Mouse (Mus musculus) c-Kit-positive CD71-negative TER-119-negative erythroid progenitor cells, embryonic 14.5 days (primary cell): ENCODE results near the gene Tex264.

Source experiments
- DNase-seq: peaks from one replicate; pipeline ENCODE4 v3.0.0-alpha.2; 2013; ENCODE audit warnings: low read depth

Gene Tex264

DNA sequence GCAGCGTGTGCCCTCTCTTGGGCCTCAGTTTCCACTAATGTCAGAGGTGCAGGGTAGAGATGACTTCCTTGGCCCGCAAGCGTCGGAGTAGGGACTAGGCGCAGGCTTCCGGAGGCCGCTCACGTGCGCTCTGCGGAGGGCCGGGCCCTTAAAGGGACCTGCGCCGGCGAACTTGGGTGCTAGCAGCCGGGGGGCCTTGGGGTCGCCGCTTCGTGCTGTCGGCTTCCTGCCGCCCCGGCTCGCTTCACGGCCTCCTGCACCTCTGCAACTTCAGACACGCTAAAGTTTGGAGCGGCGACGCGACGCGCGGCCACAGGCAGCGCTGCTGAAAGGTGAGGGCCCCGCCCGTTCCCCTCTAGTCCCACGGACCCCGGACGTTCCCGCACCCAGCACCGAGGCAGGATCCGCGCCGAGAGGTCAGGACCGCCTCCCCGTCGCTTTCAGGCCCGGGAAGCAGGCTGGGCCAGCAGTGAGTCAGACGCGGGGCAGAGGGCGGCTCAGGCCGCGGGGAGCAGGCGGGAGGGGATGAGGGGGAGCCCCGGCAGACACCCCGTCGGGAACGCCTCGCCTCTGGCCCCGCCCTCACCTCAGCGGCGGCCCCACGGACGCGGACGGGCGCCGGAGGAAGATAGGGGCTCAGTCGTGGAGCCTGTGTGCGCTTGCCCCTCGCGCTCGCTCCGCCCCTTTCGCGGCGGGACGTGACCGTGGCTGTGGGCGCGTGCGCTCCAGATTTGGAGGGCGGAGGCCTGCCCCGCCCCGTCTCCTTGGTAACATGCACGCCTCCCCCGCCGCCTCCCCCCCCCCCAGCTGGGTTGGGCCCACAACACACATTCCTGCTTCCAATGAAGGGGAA lies at the start of gene Tex264:
Gene Tex264 (minus strand): TSS at position 679 of the 853 bp plus-strand sequence.
- peak; percentile 58 for DNase-seq

DNA sequence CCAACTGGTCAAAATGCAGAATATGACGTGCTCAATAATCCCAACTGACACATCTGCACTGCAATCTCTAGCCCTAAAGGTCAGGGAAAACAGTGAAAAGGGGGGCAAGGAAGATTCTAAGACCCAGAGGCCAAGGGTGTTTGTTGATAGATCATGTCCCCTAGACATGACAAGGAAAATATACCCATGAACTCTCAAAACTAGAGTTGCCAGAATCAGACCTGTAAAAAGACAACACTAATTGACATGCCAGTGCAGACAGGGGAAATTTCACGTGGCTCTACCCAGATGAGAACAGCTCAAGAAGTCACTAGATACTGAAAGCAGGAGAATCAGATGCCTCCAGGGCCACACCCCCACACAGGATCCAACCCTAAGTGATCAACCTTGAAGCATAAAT lies 48.0 kb upstream of the Tex264 start:
- DNase-seq, result no peak

DNA sequence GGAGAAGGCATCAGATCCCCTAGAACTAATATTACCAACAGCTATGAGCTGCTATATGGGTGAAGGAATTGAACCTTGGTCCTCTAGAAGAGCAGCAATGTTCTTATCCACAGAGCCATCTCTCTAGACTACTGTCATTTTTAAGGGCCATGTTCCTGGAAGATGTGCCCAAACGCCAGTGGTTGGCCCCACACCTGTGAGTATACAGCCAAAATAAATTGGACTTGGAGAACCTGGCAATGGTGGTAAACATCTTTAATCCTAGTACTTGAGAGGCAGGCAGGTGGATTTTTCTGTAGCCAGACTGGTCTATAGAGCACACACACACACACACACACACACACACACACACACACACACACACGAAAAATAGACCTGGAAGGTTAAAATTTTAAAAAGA lies 43.7 kb upstream of the Tex264 start:
- DNase-seq, result no peak

DNA sequence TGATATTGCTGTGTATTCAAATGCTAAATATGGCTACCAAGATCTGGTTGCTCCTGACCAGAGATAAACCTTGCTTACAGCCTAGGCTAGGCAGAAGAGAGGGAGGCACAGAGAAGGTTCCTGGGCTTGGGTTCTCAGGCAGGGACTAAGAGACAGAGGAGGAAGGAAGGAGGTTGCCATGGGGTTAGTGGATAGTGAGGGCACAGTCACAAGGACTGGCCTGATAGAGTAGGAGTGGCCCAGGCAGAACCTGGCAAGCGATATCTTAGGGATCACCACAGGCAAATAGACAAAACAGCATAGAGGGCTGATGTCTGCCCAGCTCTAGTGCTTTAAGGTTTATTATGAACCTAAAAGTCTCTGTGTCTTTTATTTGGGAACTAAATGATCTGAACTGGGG lies 41.2 kb upstream of the Tex264 start:
- DNase-seq, result no peak

DNA sequence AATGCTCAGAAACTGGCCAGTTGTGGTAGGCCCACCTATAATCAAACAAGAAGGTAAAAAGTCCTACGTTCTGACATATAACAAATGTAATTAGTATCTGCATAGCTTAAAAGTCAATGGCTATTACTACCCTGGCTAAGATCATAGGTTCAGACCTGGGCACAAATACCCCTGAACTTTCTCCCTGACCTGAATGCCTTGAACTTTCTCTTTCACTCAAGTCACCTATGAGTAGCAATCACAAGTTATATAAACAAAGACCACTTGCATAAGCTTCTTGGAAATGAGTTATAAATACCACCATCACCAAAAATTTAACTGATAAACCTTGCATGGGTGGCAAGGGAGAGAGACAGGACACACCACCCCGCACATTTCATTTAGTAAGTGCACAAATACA lies 39.7 kb upstream of the Tex264 start:
- DNase-seq, result no peak

DNA sequence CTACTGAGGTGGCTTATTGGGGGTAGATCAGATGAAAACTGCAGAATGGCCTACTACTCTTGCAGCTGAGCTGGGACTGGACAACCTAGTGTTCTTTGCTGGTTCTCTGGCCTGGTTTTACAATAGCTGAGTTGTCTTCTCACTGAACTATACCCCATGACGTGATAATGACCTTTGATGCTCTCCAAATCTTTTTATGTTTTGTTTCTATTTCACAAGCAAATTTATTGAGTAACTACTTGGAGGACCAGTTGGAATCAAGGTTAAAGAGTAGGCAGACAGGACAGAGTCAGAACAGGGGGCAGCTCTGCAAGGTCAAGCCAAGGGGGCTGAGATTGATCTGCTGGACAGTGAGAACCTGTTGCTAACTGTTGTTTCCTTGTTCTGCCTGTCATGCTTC lies 39.1 kb upstream of the Tex264 start:
- no peak for DNase-seq

DNA sequence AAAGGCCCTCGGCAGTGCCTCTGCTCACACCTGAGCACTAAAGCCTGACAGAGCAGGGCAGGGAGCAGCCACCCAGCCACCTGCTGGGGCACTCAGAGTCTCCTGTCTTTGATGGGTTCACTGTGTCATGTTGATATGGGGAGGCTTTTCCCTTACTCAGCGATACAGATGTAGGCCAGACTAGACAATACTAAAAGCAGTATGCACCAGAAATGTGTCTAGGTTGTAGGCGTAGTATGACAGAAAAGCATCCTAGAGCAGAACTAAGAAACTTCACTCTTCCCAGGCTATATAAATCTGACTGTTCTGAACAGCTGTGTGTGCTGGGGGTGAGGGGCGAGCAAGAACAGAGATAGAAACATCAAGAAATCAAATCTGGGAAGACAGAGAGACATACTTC lies 31.0 kb upstream of the Tex264 start:
- no peak for DNase-seq

DNA sequence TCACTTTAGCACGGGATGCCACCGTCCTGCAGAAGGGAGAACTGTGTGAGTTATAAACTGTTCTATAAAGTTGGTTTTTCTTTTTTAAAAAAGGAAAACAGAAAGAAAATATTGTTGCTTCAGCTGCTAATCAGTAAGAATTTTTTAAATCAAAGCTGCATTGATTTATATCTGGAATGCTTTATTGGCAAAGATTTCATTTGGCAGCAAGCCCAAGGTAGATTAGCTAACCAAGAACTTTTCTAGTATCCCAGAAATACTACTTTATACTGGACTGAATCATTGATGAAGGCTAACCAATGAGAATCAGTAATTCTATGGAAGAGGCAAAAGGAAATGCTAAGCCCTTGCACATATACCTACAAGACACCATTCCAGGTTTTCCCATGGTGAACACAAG lies 30.5 kb upstream of the Tex264 start:
- no peak for DNase-seq

DNA sequence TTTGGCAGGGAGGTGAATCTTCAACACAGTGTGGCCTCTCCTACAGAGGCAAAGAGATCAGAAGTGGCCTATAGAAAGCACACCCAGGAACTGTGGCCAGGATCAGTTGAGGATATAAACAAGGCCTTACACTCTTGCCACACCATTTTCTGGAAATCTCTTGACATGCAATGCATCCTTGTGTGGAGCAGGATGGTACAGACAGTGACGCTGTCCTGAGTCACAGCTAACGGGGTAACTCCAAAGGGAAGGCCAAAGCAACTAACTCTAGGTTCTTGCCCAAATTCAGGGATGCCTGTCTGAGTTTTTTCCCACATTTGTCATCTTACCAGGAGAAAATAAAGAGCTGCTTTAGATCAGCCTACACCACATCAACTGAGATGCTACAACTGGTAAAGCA lies 26.7 kb upstream of the Tex264 start:
- DNase-seq, result no peak

DNA sequence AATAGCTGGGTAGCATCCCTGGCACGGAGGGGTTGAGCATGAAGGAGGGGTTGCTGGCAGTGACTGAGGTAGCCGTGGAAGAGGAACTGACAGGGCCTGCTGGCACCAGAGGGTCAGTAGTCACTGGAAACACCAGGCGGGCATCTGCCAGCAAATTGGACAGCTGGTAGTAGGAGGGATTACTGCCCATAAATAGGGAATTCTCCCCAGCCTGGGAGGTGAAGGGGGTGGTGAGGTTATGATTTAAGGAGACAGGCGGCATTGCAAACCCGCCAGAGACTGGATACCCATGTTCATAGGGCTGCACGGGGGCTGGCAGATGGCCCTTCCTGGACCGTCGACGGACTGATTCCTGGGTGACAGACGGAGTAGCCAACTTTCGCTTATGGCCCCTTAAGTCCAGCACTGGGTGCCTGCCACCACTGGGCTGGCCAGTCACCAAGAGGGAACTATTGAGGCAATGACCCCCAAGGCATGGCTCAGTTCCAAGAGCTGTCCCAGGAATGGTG lies 7.3 kb upstream of the Tex264 start:
- DNase-seq, result no peak

DNA sequence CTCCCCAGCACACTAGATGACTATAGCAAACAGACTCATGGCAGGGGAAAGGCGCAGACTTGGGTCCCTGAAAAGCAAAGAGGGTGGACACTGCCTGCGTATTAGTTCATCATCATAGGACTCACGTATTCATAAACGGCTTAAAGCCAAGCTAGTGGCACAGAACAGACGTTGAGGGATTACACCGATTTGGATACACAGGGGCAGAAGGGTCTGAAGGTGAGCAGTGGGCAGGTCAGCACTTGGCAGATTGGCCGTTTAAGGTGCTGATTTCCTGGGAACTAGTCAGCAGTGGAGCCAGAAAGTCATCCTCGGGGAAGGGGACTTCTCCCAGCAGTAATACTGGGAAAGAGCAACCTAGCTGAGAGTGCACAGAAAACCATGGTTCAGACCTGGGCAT lies 3.1 kb upstream of the Tex264 start:
- no peak for DNase-seq

DNA sequence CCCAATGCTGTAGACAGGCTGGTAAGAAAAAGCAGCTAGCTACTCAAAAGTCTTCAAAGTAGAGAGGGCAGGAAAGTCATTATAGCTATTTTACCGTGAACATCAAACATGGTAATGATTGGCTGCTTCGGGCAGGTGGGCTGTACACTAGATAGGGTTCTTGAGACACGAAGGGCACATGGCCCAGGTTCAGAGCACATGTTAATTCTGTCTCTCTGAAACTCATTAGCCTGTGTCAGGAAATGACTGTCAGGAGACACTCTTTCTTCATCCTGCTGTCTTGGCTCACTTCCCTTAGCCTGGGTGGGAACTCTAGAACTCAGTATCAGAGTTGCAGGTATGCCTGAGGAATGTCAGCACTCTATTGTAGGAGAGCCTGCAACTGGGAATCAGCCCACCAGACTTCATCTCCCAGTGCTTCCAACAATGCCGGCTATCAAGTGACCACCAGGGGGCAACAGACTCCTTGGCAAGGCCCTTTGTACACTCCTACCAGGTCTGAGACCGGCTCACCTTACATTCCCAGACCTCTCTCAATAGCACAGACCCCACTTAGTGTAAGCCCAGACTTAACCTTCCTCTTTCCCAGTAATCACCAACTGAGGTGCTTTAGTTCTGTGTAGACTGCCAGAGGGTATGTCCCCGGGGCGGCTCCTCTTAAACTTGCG lies 1.4 kb upstream of the Tex264 start:
- peak; percentile 79 for DNase-seq

DNA sequence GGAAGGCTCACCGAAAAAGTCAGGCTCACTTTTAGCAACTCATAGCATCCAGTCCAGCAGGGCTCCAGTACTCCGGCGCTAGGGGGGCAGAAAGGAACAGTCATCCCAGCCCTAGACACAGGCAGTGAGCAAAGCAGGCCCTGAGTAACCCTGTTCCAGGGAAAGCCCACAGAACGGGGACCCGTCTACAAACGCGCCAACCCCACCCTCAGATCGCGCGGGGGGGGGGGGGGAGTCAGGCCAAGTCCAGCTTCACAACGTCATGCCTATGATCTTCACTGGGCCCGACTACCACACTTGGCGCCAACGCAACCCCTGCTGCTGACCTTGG lies 844 bp downstream of the Tex264 start:
- DNase-seq, result no peak

DNA sequence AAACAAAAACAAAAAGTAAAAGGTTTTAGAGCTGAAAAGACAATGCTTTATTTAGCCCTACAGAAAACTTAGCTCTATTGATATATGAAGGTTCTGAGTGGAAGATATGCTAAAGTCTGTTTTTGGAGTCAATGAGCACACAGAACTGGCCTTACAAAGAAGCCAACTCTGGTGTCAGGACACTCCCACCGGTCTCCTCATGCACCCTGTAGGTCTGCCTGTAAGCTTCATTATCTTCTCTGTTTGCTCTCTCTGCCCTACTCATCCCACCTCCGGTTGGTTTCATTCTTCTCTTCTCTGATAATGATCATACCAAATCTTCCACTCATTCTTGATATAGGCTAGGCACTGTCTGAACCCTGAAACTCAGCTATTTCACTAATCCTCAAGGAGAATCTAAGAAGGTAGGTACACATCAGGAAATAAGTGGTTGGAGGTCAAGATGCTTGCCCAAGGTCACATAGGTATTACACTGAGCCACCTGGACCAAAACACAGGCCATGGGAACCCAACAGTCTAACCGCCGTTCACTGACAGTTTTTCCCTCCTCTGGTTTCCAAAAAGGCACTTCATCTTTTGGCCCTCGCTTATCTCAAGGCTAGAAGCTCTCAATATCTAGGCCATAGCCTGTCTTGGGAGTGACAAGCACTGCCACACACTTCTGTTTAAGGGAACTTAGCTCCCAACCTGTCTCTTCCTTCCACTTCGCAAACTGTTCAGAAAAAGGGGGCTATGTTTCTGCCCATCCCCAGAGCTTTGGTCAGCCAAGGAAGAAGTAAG lies 1.4 kb downstream of the Tex264 start:
- no peak for DNase-seq

DNA sequence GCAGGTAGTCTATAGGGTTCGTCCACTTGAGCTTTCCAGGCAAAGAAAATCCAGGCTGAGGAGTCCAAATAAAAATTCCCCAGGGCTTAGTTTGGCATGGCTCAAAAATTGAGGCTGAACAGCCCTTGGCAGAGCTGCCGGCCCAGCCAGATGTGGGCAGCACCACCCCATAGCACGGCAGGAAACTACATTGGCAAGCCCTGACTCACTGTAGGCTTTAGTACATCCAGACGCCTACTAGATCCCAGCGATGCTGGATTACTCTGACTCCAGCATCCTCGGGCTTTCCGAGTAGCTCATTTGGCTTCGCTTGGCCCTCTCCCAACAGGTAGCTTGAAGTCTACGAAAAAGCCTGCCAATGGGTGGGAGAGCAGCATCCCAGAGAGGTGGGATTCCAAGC lies 4.7 kb downstream of the Tex264 start:
- no peak for DNase-seq

DNA sequence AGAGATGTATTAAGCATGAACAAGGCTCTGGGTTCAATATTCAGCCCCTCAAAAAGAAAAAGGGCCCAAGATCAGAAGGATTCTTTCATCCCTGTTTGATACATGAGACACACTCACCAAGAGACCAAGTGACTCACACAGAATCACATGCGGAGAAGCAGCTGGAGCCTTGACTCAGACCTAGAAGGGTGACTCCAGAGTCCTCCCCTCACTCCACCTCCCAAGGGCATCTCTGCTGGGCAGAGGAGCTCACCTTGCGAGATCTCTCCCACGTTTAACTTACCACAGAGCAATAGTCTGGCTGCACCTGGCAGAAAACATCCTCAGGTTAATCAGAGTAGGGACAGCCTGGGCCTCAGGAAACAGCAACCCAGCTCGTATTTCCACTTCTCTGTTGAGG lies 7.5 kb downstream of the Tex264 start:
- DNase-seq, result no peak

DNA sequence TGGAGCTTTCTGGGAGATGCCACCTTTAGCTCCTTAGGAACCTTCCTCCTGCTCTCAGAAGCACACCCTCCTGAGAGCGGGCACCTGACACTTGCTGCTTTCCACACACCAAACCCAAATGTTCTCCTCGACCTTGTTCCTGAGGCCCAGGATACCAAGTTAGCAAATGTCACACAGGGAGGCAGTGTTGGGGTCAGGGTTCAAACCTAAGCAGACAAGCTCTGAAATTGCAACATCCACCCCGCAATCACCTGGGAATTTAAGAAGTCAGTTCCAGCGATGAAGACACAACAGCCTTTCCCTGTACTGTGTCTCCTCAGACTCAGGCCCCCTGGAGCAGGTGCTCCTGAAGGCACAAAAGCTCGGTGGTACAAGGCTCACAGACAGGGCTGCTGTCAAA lies 8.0 kb downstream of the Tex264 start:
- DNase-seq, result no peak

DNA sequence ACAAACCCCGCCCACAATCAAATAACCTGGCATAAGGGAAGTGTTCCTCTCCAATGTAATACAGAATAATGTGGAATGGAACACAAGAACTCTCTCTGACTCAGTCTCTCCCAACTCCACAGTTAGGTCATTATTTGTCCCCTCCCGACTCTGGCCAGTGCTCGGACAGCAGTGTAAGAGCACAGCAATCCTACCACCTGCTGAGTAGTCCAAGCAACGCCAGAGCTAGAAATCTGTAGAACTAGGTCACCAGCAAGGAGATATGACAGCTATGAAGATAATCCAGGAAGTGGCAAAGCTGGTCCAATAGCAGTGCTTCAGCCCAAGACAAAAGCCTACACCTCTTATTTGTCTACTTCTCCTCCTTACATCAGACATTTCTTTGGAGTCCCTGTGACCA lies 9.2 kb downstream of the Tex264 start:
- no peak for DNase-seq

DNA sequence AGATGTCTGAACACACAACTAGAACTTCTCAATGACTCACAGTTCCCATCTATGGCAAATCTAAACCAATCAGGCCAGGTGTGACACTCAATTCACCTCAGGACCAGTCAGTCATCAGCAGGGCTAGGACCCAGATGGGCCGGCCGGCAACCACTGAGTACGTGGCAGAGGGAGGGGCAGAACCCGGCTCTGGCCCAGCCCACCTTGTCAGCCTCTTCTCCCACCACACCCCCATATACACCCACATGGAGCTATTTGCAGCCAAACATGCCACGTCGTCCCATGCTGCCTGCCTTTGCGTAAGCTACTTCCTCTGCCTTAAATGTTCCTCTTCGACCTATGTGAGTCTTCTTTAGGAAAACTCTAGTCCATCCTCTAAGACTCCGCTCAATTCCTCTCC lies 9.8 kb downstream of the Tex264 start:
- DNase-seq, result no peak

DNA sequence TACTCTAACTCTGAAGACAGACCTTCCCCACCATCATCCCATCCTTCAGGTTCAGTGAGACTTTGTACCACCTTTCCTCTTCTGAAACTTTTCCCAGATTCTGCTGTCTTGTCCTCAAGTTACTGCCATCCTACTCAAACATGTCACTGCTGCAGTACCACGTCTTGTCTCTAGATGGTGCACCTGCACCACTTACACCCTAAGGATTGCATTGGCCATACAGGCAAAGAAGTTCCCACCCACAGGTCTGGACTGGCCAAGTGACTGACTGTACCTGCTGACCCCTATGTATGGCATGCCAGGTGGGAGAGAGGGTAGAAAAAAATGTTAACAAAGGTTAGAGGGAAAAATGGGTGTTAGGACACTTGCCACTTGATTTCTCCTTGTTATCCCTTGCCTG lies 10.2 kb downstream of the Tex264 start:
- peak; percentile 71 for DNase-seq

DNA sequence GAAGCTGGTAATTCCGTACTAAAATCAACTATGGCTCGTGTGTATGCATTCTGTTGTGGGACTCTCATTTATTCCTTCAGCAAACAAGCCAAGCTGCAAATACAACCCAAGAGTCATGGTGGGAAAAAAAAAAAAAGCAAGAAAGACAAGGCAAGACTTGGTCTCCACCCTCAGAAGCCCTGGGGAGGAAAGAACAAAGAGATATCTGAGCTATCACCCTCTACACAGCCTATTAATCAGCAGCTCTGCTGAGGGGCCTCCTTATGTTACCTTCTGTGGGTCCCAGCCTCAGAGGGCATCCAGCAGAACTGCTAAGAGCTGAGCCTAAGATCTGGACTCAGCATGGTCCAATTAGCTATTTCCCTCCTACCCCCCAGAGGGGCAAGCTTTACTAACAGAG lies 11.9 kb downstream of the Tex264 start:
- DNase-seq, result no peak

DNA sequence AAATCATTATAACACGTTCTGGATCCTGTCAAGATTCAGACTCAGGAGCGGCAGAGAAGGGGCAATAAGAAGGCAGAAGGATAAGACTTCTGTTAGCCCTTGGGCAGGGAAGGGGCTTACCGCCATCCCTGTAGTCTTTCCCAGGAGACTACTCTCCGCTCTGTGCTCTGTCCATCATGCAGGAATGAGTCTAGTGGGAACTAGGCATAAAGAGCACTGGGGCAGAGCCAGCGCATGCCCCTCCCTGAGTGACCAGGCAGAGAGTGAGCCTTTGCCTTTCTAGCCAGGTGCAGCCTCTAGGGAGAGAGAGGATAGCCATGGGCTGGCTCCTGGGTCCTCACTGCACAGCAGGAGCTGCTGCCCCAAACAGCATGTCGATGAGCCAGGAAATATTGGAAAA lies 20.9 kb downstream of the Tex264 start:
- no peak for DNase-seq

DNA sequence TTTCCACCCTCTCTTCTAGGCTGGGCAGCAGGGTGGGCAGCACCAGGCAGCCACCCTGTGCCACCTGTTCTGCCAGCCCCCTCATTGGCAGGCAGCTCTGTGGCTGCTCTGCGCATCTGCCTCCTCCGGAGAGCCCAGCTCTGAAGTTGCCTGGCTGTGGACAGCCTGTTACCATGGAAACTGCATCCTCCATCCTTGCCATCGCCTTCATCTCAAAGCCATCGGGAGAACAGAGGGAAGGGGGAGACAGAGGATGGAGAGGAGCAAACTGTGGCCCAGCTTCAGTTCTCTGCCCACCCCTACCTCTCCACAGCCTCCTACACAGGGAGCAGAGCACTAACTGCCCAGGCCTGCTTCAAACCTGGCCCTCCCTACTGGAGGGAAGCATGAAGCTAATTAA lies 21.3 kb downstream of the Tex264 start:
- no peak for DNase-seq
